Mouse (Mus musculus): ENCODE data around the gene Tmem200a.

The Tmem200a gene

DNA sequence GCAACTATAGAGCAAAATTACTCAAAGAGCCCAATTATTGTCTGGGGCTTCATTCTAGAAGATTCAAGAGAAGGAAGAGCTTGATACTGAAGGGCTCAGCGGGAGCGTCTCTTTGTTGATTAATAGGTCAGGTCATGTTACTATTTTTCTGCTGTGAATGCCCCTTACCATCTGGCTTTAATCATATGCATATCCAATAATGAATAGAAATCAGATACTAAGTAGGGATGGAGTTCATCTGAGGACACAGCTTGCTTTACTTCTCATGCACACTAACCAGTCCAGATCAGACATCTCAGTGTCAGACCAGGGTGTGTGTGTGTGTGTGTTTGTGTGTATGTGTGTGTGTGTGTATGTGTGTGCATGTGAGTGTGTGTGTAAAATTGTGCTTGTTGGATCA lies 201.1 kb downstream of the Tmem200a start:
- no peak for DNase-seq

DNA sequence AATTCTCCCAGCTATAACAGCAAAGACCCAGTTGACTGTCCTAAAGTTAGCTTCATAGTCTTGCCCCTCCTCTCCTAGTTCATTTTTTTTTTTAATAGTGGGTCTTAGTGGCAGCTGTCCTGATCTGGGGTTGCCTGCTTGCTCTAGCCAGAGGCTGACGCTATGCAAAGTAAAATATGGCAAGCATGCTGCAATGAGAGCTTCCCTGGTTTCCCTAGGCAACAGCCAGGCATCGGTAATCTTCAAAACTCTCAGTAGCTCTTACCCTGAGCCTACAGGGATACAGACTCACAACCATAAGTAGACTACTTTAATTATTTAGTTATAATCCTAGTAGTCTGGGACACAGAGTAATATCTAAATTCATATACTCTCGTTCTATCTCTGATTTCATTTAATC lies 202.0 kb downstream of the Tmem200a start:
- DNase-seq, result no peak

DNA sequence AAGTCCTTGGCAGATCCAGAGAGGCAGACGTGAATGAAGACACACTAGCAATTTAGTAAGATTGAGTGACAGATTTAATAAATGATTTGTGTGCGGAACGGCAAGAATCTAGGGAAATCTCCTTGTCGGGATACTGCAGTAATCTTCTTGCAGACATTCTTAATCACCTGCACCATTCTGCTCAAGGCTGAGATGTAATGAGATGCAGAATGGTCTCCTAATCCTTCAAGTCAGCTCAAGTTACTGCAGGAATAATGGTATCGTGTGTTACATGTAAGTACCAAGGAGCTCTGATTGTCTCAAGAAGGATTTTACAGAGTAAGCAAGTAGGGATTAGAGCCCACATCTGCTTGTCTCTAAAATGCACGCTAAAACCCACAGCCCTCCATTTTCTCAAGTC lies 210.1 kb downstream of the Tmem200a start:
- DNase-seq, result no peak

Data from kidney, adult 11 months (tissue).